Mouse (Mus musculus): ENCODE results near the gene Dok1. TPM values are rescaled to one million over a fixed set of nuclear protein-coding genes. Genes with fewer than 3 reads are reported as not detected.

Dok1 gene
- polyA plus RNA-seq, 1 experiment from 2014 or later: 3.4 TPM

DNA sequence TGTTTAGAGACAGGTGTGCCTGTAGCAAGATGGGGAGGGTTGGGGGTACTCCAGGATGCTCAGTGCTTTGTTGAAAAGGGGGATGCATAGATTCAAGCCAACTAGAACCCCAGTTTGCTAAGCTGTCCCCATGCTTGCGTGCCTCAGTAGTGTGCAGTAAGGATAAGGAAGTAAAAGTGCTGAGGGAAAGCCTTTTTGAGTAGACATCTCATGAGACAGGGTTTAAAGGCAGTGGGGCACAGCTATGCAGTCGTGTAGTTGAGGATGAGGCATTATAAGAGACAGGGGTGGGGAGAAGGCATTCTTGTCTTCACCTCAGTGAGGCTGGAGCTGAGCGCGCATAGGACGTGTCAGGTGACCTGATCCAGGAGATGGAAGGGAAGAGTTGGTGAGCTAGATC, 7.3 kb upstream of the Dok1 start:
- no peaks in the 10 kb centered on the region for H3K27me3 ChIP-seq
- peaks cover 8% of the 10 kb centered on the region for H3K4me1 ChIP-seq
- no peaks in the 10 kb centered on the region for H3K36me3 ChIP-seq

DNA sequence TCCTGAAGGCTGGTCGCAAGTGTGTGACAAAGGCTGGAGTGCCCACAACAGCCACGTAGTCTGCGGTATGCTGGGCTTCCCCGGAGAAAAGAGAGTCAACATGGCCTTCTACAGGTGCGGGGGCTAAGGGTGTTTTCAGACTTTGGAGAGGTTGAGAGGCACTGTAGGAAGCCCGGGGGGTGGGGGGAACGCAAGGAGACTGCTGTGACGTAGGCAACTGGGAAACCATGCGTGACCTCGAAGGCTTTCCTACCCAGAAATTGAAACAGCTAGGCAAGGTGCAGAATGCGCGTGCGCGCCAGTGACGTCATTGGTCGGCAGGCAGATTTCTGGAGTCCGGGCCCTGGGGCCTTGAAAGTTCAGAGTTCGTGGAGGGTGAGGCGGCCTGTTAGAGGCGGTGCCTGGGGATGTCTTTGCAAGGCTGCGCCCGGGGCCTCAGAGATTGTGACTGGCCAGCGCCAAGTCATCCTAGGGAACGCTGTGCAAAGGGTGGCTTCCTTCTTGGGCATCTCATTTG, 5.3 kb upstream of the Dok1 start:
- Histone ChIP-seq H3K27ac (replicated peaks) (no peak overlapping the region), H3K9me3 (no peaks in the 10 kb centered on the region), H3K36me3 (no peaks in the 10 kb centered on the region), H3K4me2 (replicated peaks) (peak overlapping the region; percentile 69), H3K27me3 (no peaks in the 10 kb centered on the region), H3K4me3 (peak overlapping the region; percentile 38), H3K4me1 (peaks cover 20% of the 10 kb centered on the region), H3K9ac (replicated peaks) (peak overlapping the region; percentile 40)
- 9% methylated on average over 24 of the region's 24 CpGs for WGBS
- peak; percentile 59 for ATAC-seq (replicated peaks)

More for the DNA sequence above, 7.3 kb upstream of the Dok1 start:
- H3K4me2 ChIP-seq (replicated peaks): no peak overlapping the region
- H3K4me3 ChIP-seq: no peak overlapping the region
- 78% methylated on average over 5 of the region's 5 CpGs for WGBS
- no peaks in the 10 kb centered on the region for H3K9me3 ChIP-seq
- no peak overlapping the region for H3K27ac ChIP-seq (replicated peaks)
- no peak for ATAC-seq (replicated peaks)
- no peak overlapping the region for H3K9ac ChIP-seq (replicated peaks)

DNA sequence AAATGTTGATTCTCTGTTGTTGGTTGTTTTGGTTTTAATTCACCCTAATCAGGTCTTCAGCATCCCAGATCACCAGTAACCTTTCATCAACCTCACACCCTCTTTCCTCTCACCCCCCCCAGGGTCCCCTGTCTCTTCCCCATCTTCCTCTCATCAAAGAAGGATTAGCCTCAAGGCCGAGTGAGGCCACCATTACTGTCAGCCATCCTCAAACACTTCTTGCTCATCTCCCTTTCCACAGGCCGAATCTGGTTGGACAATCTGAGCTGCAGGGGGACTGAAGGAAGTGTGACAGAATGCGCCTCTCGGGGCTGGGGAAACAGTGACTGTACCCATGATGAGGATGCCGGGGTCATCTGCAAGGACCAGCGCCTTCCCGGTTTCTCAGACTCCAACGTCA, 3.9 kb upstream of the Dok1 start:
- ATAC-seq (replicated peaks): no peak
- 84% methylated on average over 8 of the region's 8 CpGs for WGBS
- no peaks in the 10 kb centered on the region for H3K36me3 ChIP-seq

DNA sequence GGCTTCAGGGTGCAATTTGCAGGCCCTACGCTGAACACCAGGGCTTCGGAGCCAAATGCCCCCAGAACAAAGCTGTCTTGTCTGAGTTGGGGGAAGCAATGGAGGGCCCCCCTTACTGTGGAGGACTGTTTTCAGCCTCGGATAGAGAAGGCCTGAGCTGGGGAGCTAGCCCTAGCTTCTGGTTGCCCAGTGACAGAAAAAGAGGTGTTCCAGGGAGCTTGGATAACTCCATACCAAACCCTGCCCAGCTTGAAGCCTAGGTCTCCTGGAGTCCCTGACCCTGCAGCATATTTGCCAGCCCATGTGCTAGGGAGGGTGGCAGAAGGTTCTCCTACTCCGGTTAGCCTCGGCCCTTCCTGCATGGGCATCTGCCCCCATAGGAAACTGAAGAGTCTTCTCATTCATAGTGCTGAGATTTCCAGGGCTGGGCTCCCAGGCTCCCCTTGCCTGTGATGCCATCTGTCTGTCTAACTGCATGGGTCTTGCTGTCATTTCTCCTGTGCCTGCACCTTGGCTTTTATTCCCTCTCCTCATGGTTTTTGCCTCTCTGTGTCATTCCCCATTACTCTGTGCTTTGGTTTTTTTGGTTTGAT, 1.3 kb upstream of the Dok1 start:
- Histone ChIP-seq H3K27me3 (peaks cover 21% of the 10 kb centered on the region; the same call in 1 of the 2 replicates), H3K4me3 (peak overlapping the region; percentile 55), H3K27ac (replicated peaks) (no peak overlapping the region), H3K4me1 (peaks cover 35% of the 10 kb centered on the region), H3K4me2 (replicated peaks) (peak overlapping the region; percentile 94), H3K36me3 (no peaks in the 10 kb centered on the region), H3K9me3 (no peaks in the 10 kb centered on the region), H3K9ac (replicated peaks) (peak overlapping the region; percentile 51)
- no peak for ATAC-seq (replicated peaks)
- WGBS: 21% methylated on average over 5 of the region's 5 CpGs

More for the DNA sequence above, 3.9 kb upstream of the Dok1 start:
- H3K4me1 ChIP-seq: peaks cover 33% of the 10 kb centered on the region
- peaks cover 5% of the 10 kb centered on the region; the same call in 1 of the 2 replicates for H3K27me3 ChIP-seq
- H3K4me3 ChIP-seq: no peak overlapping the region
- H3K9ac ChIP-seq (replicated peaks): no peak overlapping the region
- H3K9me3 ChIP-seq: no peaks in the 10 kb centered on the region
- no peak overlapping the region for H3K27ac ChIP-seq (replicated peaks)
- no peak overlapping the region for H3K4me2 ChIP-seq (replicated peaks)

DNA sequence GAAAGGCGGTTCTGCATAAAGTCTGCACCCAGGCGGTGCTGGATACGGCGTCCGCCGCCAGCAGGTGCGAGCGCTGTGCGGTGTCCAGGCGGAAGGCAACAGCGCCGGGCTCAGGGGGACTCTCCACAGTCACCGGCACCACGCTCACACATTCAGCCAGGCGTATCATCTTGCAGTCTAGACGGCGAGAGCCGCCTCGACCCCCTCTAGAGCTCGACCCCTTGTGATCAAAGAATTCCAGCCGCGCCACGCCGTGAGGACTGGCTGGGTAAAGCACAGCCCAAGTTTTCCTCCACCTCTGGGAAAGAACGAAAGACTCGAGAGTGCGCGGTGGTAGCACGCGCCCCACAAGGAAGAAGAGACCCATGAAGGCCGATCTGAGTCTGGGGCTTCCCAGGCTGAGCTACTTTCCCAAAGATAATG, 491 bp downstream of the Dok1 start:
- Histone ChIP-seq H3K9ac (replicated peaks) (peak overlapping the region; percentile 51), H3K4me2 (replicated peaks) (peak overlapping the region; percentile 94), H3K4me1 (peaks cover 27% of the 10 kb centered on the region), H3K27me3 (peaks cover 26% of the 10 kb centered on the region; the same call in 1 of the 2 replicates), H3K36me3 (no peaks in the 10 kb centered on the region), H3K4me3 (peak overlapping the region; percentile 55), H3K9me3 (no peaks in the 10 kb centered on the region), H3K27ac (replicated peaks) (no peak overlapping the region)
- ATAC-seq (replicated peaks): peak; percentile 46
- under 1% methylated on average over 31 of the region's 31 CpGs for WGBS

DNA sequence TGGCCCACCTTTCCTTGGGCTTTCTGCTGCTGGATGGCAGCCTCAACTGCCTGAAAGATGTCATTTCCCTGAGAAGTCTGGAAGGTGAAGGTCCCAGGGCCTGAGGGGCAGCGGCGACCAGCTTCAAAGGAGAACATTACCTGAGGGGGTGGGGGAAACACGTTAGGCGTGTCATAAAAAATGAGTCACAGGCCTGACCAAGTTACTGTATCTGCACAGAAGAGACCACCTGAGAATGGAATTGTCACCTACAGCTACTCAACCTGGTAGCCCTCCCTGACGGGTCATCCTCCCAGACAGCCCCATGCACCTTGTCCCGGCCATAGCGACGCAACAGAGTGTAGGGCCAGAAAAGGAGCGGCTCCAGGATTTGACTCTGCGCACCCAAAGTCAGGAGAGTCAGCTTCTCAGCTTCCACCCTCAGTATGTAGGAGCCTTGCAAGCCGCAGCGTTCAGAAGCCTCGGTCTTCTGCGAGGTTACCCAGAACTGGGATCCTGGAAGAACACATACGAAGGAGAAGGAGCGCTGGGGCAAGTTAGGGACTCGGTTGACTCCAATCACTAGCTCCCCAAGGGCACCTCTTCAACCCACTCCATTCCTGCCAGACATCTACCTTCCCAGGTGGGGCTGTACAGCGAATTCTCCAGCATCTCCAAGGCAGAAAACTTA, 1.2 kb downstream of the Dok1 start:
- Histone ChIP-seq H3K4me3 (peak overlapping the region; percentile 55), H3K9ac (replicated peaks) (0 out of 2 replicates have a peak overlapping the region, but pooled peaks have one; percentile 51), H3K27me3 (peaks cover 26% of the 10 kb centered on the region; the same call in 1 of the 2 replicates), H3K4me2 (replicated peaks) (peak overlapping the region; percentile 94), H3K9me3 (no peaks in the 10 kb centered on the region), H3K4me1 (peaks cover 27% of the 10 kb centered on the region), H3K27ac (replicated peaks) (no peak overlapping the region), H3K36me3 (no peaks in the 10 kb centered on the region)
- WGBS: 27% methylated on average over 18 of the region's 18 CpGs
- ATAC-seq (replicated peaks): no peak

DNA sequence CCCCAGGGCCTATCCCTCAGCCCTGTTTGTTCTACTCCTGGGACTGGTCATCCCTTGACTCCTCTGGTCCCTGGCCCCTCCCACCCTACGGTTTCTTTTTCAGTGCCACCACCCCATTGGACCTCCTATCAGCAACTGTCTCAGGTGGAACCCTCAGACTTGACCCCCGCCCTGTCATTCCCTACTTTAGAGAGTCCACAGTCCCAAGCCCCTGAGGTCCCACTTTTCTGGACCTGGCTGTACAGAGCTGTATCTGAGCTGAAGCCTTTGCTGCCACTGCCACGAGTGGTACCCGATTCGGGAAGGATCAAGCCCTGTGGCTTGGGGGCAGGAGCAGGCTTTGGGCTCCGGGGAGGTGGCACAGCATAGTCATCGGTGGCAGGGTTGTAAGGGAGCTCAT, 2.2 kb downstream of the Dok1 start:
- Histone ChIP-seq H3K4me2 (replicated peaks) (no peak overlapping the region), H3K36me3 (no peaks in the 10 kb centered on the region), H3K4me3 (no peak overlapping the region), H3K9me3 (no peaks in the 10 kb centered on the region), H3K4me1 (peaks cover 27% of the 10 kb centered on the region), H3K27ac (replicated peaks) (no peak overlapping the region), H3K27me3 (peaks cover 26% of the 10 kb centered on the region; the same call in 1 of the 2 replicates), H3K9ac (replicated peaks) (no peak overlapping the region)
- ATAC-seq (replicated peaks): no peak
- 59% methylated on average over 7 of the region's 7 CpGs for WGBS

DNA sequence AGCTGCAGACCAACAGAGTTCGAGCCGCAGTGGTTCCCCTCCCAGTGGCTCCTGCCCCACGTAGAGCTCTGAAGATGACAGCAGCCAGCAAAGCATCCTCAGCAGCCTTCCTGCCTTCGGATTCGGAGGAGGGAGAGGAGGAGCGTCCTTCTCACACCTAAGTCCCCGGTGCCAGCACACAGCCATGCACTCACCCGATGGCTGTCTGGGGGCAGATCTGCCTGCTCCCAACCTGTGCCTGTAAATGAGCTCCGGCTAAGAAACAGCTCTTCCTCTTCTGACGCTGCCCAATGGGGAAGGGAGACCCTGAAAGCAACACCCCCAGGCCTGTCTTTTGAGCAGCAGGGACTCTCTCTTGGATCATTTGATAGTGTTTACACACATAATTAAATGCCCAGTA, 3.5 kb downstream of the Dok1 start:
- no peak overlapping the region for H3K4me3 ChIP-seq
- H3K4me1 ChIP-seq: peaks cover 27% of the 10 kb centered on the region
- peaks cover 26% of the 10 kb centered on the region; the same call in 1 of the 2 replicates for H3K27me3 ChIP-seq
- H3K9ac ChIP-seq (replicated peaks): no peak overlapping the region
- H3K36me3 ChIP-seq: no peaks in the 10 kb centered on the region
- WGBS: 20% methylated on average over 10 of the region's 10 CpGs
- no peak for ATAC-seq (replicated peaks)
- H3K9me3 ChIP-seq: no peaks in the 10 kb centered on the region
- H3K4me2 ChIP-seq (replicated peaks): no peak overlapping the region
- H3K27ac ChIP-seq (replicated peaks): no peak overlapping the region

DNA sequence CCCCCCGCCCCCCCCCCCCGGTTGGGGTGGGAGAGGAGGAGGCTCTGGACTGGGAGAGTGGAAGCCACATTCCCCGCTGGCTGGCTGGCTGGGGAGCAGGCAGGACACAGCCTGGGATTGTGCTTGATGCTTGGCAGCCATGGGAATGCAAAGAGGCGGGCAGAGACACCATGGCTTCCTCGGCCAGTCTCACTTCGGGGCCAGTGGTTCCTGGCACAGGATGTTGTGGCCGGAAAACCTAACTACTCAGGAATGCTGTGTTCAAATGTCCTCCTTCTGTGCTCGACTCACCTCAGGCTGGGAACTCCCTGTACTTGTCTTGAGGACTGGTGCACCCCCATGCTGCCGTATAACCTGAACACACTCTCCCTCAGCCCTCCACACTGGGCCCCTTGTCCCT, 5.6 kb downstream of the Dok1 start:
- no peak overlapping the region for H3K27ac ChIP-seq (replicated peaks)
- no peak overlapping the region for H3K4me2 ChIP-seq (replicated peaks)
- WGBS: 58% methylated on average over 8 of the region's 9 CpGs
- peaks cover 22% of the 10 kb centered on the region; the same call in 1 of the 2 replicates for H3K27me3 ChIP-seq
- H3K4me3 ChIP-seq: no peak overlapping the region
- H3K4me1 ChIP-seq: peaks cover 7% of the 10 kb centered on the region
- H3K36me3 ChIP-seq: no peaks in the 10 kb centered on the region
- no peaks in the 10 kb centered on the region for H3K9me3 ChIP-seq
- H3K9ac ChIP-seq (replicated peaks): no peak overlapping the region
- ATAC-seq (replicated peaks): no peak

DNA sequence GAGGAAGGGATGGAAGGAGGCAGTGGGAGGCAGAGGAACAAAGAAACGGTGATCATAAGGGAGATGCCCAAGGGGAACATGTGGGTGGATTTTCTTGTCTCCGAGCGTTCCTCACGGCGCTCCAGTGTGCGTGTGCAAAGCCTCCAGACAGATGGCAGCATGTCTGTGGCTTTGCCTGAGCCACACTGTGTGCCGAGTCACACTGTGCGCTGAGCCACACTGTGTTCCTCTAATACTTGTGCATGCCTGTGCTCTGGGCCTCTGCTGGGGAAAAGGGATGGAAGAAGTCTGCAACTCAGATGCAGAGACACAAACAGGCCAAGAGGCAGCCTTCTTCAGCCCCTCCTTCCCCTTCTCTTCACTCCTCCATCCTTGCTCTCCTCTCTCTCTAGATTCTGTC, 6.0 kb downstream of the Dok1 start:
- Histone ChIP-seq H3K9ac (replicated peaks) (no peak overlapping the region), H3K36me3 (no peaks in the 10 kb centered on the region), H3K27ac (replicated peaks) (no peak overlapping the region), H3K27me3 (peaks cover 21% of the 10 kb centered on the region; the same call in 1 of the 2 replicates), H3K4me3 (no peak overlapping the region), H3K4me1 (peaks cover 3% of the 10 kb centered on the region), H3K4me2 (replicated peaks) (no peak overlapping the region), H3K9me3 (no peaks in the 10 kb centered on the region)
- WGBS: 69% methylated on average over 8 of the region's 8 CpGs
- no peak for ATAC-seq (replicated peaks)

DNA sequence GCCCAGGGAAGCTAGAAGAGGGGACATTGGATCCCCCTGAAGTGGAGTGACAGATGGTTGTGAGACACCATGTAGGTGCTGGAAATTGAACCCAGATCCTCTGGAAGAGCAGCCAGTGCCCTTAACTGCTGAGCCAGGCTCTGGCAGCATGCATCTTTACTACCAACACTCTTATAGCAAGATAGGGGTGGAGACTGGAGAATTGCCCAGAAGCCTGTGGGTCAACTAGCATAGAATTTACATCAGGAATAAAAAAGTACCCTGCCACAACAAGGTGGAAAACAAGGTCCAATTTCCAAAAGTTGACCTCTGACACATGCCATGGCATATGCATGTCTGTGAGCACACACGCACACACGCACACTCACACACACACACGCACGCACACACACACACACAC, 8.1 kb downstream of the Dok1 start:
- H3K4me3 ChIP-seq: no peak overlapping the region
- H3K4me2 ChIP-seq (replicated peaks): no peak overlapping the region
- no peaks in the 10 kb centered on the region for H3K36me3 ChIP-seq
- no peak overlapping the region for H3K9ac ChIP-seq (replicated peaks)
- 96% methylated on average over 4 of the region's 4 CpGs for WGBS
- no peaks in the 10 kb centered on the region for H3K4me1 ChIP-seq
- H3K9me3 ChIP-seq: no peaks in the 10 kb centered on the region
- peaks cover 5% of the 10 kb centered on the region; the same call in 1 of the 2 replicates for H3K27me3 ChIP-seq
- no peak overlapping the region for H3K27ac ChIP-seq (replicated peaks)
- no peak for ATAC-seq (replicated peaks)

DNA sequence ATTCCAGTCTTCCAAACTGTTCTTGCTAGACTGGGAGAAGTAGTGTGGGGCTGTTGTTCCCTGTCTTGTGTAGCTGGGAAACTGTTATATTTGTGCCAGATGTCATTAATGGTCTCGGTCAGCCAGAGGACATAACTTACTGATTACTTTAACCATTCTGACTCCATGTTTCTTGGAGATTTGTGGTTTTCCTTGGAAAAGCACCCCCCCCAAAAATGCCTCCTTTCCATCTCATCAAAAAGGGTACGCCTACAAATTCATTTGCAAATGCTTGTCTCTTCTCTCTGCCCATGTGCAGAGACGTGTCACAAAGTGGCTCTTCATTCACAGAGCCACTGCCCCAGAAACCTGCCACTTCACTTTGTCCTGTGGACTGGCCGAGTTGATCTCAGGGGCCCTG, 8.8 kb downstream of the Dok1 start:
- Histone ChIP-seq H3K27me3 (peaks cover 5% of the 10 kb centered on the region; the same call in 1 of the 2 replicates), H3K4me1 (no peaks in the 10 kb centered on the region), H3K4me3 (no peak overlapping the region), H3K27ac (replicated peaks) (no peak overlapping the region), H3K9me3 (no peaks in the 10 kb centered on the region), H3K4me2 (replicated peaks) (no peak overlapping the region), H3K9ac (replicated peaks) (no peak overlapping the region), H3K36me3 (no peaks in the 10 kb centered on the region)
- ATAC-seq (replicated peaks): no peak
- WGBS: 76% methylated on average over 4 of the region's 4 CpGs

Data from forebrain, embryonic 15.5 days (tissue).